Mouse (Mus musculus): ENCODE data around the gene Ngfr.

- TF ChIP-seq POLR2A (IDR thresholded peaks at IDR 0.05; ENCODE audit: insufficient read depth, low read depth, low read length) (no peak), CTCF (IDR thresholded peaks at IDR 0.05; ENCODE audit: insufficient read depth, low read depth, low read length) (peak; percentile 79)
Measured at GRCm38 (mm10) chr11:95586184-95586583, 1.4 kb downstream of the Ngfr start.
